Mouse (Mus musculus): Measurements from ENCODE around the gene Neil1.
A peak's percentile ranks its signal among the peaks of the same experiment; 100 is the strongest.

The Neil1 gene

DNA sequence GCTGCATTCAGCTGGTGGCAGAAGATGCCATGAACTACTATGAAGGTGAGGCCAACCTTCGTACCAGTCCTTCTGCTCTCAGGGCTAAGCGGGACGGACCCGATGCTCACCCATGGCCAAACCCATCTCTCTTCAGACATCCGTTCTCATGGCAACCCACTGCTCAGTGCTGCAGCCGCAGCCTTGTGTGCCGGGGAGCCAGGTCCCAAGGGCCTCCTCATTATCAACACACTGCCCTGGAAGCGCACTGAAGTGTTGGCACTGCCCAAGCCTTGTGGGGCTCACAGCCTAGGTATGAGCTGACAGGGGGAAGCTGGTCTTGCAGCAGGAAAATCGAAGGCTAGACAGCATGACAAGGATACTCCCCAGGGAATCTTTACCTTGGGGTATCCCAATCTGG, 9.0 kb downstream of the Neil1 start:
- no peak for DNase-seq (ENCODE audit: low read depth, low spot score)

DNA sequence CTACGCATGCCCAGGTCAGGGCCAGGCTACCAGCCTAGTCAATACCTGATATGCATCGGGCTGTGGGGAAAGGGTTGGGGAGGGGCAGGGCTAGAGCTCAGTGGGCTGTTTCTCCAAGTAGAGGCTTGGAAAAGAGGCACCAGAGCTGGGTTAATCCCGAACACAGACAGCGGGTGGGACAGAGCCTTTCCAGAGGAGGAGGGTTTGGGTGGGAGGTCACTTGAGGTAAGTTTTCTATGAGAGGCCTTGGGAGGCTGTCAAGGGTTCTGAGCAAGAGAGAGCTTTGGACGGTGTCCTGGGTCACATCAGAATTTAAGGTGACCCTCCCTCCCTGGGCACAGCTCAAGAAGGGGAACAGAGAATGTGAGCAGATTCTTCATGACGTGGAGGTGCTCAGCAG, 9.6 kb downstream of the Neil1 start:
- DNase-seq (ENCODE audit: low read depth, low spot score) = no peak

DNA sequence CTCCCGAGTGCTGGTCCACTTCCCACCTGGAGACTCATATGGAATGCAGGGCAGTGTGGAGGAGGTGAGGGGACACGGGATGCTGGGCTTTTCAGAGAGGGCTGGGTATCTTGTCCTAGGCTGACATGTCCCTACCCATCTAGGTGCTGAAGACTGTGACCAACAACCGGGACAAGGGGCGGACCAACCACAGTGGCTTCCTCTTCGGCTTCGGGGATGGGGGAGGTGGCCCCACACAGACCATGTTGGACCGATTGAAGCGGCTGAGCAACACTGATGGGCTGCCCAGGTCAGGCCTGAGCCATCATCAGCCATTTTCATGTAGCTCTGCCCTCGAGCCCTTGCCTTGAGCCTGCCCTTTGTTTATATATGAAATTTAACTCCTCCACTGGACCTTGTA, 10.3 kb downstream of the Neil1 start:
- no peak for DNase-seq (ENCODE audit: low read depth, low spot score)

DNA sequence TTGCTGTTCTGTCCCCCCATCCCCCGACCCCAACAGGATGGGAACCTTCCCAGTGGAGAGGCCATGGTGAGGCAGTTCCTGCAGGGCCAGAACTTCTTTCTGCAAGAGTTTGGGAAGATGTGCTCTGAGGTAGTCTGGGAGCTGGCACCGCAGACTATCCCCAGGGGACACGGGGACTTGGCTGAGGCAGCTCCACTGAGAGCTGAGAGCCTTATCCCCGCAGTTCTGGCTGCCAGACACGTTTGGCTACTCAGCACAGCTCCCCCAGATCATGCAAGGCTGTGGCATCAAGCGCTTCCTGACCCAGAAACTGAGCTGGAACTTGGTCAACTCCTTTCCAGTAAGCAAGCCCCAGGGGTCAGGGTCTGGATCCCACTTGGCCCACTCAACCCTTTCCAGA, 10.9 kb downstream of the Neil1 start:
- DNase-seq (ENCODE audit: low read depth, low spot score) = no peak

GRCm38 (mm10) chr9:57130577-57131433, 17.3 kb downstream of the Neil1 start, which contains the start of gene Man2c1:
TSS of gene Man2c1 (plus strand) at chr9:57130690.
- DNase-seq (ENCODE audit: low read depth, low spot score) = peak; percentile 96

DNA sequence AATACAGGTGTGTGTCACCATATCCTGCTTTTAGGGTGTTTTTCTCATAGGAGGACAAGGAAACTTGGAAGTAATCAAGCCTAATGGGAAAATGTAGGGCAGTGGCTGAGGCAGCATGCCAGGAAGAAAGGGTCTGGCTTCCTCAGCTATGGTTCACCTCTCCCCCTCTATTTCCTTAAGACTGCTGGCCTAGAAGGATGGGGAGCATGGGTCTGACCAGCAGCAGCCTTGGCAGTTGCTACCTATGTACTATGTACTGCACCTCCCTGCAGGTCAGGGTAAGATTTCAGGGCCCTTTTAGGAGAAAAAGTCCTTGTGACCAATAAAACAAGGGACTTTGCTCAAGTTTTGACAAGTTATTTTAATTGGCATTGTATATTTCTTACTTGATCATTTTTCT, 18.5 kb downstream of the Neil1 start:
- no peak for DNase-seq (ENCODE audit: low read depth, low spot score)

- no peak for DNase-seq (ENCODE audit: low read depth, low spot score)
These were observed 30.8 kb downstream of the Neil1 start for GRCm38 (mm10) chr9:57117261-57117755.

Data from CD4-positive, CD25-positive, alpha-beta regulatory T cell, adult 2 months (primary cell).